Mouse (Mus musculus) cerebellum, adult 8-10 months (tissue): ENCODE results near the gene Trpv4.

Experiments
- DNase-seq: peaks from one replicate; pipeline ENCODE4 v3.0.0; 2022

The Trpv4 gene

DNA sequence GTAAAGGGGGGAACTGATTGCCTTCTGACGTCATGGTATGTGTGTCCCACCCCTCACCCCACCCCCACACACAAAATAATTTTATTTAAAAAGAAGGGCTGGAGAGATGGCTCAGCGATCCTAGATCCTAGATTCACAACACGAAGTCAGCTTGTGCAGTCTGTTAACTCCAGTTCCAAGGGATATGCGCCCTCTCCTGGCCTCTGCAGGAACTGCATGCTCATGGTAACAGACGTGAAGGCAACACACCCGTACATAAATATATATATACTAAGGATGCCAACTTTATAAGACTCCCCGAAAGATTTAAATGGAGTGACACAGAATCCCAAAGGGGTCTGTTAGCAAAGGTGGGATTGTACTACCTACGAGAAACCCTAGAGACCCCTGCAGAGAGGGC, 39.4 kb downstream of the Trpv4 start:
- peak; percentile 56 for DNase-seq

DNA sequence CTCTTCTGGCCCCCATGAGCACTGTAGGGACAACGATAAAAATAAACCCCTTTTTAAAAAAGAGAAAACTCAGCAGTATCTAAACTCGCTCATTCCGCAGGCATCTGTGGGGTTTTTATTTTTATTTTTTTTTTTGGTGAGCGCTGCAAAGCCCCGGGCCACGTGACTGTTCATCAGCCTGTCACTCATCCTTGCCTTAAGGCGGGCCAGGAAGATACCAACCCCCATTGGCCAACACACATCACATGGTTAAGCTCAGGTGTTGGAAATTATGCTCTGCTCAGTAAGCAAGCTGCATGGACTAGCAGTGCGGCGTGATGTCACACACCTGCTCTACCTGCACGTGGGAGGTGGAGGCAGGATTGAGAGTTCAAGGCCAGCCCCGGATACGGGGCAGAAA, 40.4 kb downstream of the Trpv4 start:
- no peak for DNase-seq

DNA sequence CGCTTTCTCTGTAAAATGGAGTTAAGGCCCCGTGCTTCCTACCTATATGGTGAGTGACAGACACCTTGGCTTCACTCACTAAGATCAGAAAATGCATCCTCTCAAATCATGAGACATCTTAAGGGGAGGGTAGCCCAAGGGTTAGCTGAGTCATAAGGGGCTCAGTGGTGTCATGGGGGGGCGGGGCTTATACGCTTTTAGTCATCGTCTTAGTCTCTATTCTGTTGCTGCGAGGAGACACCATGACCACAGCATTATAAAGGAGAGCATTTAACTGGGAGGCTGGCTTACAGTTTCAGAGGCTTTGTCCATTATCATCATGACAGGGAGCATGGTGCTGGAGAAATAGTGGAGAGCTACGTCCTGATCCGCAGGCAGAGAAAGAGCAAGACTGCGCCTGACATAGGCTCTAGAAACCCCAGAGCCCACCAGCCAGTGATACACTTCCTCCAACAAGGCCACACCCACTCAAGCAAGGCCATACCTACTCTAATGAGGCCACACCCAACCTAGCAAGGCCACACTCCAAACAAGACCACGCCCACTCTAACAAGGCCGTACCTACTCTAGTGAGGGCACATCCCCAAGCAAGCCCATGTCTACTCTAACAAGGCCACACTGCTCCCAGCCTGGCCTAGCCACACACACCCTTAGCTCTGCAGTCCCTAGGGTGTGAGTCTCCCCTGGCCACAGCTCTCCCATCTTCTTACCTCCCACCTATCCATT, 41.7 kb downstream of the Trpv4 start:
- DNase-seq = no peak

GRCm38 (mm10) chr5:114614863-114615262, 43.4 kb downstream of the Trpv4 start:
- no peak for DNase-seq

DNA sequence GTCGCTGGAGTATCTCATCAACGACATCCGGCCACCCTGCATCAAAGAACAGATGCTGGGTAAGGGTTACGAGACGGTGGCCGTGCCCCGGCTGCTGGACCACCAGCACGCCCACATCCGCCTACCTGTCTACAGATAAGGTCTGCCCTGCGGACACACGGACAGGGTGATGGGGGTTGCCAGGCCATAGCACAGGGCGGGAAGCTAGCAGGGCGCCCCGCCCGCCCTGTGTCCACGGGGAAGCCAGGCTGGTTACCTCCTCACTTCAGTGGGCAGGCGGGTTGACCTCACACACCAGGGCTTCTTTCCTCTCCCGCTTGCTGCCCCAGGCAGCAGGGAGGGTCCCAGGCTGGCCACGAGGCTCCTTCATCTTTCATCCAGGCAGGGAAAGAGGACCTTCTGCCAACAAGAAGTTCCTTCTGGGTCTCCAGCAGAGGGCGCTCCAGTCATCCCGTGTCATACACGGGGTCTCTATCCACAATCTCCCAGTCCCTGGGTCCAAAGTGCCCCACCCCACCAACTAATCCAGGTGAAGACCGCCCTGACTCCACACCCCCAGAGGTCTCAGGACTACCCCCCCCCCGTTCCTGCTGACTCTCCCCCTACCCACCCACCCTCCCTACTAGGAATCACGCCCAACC, 46.1 kb downstream of the Trpv4 start:
- no peak for DNase-seq

GRCm38 (mm10) chr5:114611256-114611655, 47.0 kb downstream of the Trpv4 start:
- no peak for DNase-seq

GRCm38 (mm10) chr5:114608516-114608915, 49.7 kb downstream of the Trpv4 start:
- DNase-seq = peak; percentile 75

DNA sequence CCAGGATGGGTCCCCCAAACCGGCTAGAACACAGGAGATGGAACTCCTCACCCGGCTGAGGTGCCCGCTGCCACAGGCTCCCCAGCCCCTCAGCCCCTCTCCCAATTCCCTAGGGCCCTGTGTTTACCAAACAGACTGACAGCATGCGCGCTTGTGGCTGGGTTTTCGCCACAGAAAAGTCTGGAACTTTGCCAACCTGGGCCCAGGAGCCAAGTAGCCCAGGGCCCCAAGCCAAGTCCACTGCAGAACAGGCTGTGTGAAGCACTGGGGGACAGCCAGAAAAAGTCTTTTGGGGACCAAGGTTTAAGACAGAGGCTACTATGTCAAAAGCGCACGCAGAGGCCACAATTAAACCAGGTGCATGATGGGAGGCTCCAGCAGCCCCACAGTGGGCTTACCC, 50.6 kb downstream of the Trpv4 start:
- peak; percentile 80 for DNase-seq

DNA sequence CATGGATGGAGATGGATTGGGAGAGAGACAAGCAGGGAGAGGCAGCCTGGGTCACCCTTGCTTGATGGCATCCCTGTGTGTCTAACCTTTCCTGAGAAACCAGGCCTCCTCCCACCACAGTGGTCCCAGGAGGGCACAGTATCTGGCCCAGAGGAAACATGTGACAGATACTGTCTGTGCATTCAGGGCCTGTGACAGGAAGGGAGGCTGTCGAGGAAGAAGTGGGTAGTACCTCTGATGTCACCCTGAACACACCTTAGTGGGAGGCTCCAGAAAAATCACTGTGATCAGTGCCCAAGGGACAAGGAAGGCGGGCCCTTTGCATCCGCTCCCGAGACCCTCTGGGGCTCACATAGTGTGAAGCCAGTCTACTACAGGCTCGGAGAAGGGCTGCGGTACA, 52.2 kb downstream of the Trpv4 start:
- no peak for DNase-seq

DNA sequence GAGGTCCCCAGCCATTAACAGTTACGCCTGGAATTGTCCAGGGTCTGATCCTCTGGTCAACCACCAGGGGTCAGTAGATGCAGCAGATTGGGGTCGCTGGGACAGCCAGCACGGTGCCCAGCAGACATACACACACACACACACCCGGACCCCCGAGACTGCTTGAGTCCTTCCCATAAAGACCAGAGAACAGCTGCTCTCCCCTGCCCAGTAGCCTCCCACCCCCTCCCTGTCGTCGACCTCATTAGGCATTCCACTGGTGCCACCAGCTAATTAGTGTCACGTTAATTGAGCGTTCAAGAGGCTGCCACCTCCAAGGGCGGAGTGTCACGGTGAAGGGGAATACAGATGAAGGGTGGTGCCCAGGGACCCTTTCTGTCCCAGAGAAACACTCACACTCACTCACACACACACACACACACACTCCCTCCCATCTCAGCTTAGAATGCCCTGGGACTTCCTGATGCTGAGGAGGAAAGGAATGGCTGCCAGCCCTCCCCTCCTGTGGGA, 53.4 kb downstream of the Trpv4 start:
- no peak for DNase-seq

DNA sequence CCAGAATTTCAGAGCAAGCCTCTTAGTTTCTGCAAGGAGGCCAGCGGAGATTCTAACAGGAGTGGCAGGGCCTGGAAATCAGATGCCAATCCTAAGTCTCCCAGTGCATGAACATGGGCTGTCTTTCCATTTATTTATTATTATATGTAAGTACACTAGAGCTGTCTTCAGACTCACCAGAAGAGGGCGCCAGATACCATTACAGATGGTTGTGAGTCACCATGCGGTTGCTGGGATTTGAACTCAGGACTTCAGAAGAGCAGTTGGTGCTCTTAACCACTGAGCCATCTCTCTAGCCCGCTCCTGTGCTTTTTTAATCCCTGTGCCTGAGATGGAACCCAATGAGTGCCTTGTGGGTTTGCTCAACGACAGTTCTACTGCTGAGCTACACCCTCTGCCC, 54.2 kb downstream of the Trpv4 start:
- no peak for DNase-seq

- DNase-seq = no peak
Observed at GRCm38 (mm10) chr5:114602012-114602411, 56.2 kb downstream of the Trpv4 start.

- DNase-seq = no peak
Observed at GRCm38 (mm10) chr5:114597652-114598051, 60.6 kb downstream of the Trpv4 start.

DNA sequence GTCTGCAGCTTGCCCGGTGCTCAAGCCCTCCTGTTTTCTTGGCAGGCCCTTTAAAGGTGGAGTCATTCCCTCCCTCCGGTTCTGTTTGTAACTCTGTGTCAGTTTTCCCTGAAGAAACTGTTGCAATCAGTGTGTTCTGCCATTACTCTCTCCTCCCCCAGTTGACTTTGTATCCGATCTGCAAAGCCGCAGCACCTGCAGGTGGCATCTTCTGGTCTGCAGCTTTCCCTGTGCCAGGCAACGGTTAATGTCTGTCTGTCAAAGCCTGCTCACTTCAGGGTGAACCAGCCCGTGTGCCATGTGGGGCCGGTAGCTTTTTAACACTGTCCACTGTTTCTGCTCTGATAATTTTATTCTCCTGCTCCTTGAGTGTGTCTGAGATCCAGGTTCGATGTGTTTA, 61.0 kb downstream of the Trpv4 start:
- no peak for DNase-seq

DNA sequence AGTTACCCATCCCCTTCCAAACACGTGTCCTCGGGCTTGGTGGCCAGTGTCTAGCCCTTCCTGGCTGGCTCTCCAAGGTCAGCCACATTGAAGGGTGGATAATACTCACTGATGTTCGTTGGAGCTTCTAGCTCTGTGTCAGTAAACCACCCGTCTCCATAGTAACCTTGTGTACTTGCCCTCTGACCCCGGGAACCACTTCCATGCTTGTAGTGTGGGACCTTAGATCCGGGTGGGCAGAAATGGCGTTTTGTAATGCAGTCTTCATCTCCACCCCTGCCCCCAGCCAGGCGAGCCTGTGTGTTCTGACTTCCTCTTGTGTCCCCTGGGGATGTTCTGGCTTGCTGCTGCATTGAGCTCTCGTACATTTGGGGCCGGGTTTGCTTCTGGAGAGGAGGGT, 61.6 kb downstream of the Trpv4 start:
- DNase-seq = no peak

- DNase-seq = no peak
Observed at GRCm38 (mm10) chr5:114594741-114595241, 63.4 kb downstream of the Trpv4 start.

DNA sequence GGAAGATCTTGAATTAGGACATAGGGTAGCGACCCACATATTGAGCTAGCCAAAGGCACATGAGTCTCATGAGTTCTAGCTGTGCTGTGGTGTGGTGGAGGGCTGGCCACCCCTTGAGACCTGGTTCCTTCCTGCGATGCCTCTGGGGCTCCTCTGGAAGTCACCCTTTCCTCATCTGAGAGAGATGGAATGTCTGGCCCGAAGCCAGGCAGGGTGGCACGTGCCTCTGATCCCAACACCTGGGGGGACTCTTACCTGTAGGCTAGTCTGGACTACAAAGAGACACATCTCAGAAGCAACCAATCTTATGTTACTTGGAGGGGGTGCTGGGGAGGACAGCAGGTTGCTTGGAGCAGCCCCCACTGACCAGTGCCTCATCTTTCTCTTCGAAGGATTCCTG, 64.3 kb downstream of the Trpv4 start:
- DNase-seq = no peak

DNA sequence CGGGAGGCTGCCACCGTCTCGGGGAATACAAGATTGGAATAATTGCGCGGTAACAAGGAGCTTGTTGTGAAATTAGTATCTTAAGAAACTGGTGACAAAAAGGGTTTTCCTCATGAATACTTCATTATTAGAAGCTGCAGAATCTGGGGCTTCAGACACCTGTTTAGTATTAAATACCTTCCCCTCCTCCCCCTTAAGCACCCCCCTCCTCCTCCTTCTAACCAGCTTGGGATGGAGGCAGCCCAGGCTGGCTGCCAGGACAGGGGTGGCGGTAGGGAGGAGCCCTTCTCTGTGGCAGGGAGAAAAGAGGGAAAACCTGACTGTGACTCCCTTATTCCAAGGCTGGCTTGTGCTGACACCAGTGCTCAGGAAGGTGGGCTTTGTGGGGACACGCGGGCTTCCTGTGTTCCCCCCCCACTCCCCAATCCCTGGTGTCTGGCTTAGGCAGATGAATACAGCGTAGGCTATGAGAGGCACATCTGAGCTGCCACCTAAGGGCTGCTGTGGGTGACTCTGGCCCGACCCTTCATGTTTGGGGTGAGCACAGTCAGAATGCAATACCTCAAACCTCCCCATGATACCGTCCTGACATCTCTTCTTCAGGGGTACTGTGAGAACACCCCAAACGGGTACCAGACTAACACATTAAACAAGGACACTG, 64.9 kb downstream of the Trpv4 start:
- no peak for DNase-seq

- DNase-seq = no peak
Observed at GRCm38 (mm10) chr5:114592463-114593160, 65.6 kb downstream of the Trpv4 start.

DNA sequence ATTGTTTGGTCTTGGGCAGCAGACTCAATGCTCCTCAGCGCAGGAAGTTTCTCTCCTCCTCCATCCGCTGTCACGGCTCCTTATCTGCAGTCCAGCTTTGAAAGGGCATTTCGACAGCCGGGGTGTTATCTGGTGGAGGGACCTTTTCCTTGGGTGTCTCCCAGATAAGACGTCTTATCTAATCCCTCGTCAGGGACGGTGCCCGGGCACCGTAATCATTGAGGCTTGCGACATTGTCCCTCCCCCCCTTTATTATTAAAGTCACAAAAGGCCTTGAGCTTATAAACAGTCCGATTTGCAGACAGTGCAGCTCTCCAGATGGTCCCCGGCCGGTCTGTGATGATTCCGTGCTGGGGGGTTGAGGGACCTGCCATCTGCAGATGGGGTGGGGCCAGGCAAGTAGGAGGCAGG, 67.1 kb downstream of the Trpv4 start:
- DNase-seq = no peak

DNA sequence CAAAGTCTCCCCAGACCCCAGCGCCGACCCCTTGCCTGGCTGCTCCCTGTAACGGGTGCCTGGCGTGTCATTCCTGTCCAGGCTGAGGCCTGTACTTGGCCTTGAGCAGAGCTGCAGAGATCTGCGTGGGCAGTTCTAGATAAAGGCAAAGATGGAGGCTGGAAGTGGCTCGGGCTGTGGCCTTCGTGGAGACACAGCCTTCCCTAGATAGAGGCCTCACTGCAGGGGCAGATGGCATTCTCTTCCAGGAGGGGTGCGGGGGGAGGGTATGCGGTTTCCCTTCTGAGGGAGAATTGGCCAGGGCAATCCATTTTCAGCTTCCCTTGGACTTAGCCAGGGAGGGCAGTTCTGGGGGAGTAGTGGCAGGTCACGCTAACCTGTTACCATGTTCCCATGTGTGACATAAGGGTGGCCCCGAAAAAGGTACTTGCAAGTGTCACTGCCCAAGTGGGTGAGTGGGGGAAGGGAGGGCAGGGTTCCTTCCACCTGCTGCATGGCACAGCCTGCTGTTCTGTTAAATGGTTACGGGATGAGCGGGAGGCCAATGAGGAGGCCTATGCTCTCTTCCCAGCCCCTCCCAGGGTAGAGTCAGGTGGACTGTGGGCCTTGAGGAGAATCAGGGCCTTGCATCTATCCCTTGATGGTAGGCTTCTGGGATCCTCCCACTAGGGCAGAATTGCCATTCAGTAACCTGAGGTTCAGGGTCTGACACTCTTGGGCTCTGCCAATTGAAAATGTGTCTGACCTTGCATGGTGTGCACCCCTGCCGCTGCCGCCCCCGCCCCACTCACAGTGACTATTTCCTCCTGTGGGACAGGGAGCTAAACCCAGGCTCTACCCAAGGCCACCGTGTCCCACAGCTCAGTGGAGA, 67.9 kb downstream of the Trpv4 start:
- no peak for DNase-seq

- no peak for DNase-seq
Observed at GRCm38 (mm10) chr5:114589454-114589853, 68.8 kb downstream of the Trpv4 start.
